Mouse (Mus musculus) thymus, adult 2 months (tissue): ENCODE data around the gene Epha2. TPM values are rescaled to one million over a fixed set of nuclear protein-coding genes. Genes with fewer than 3 reads are reported as not detected.

Source experiments
- DNase-seq: peaks from one replicate; pipeline ENCODE4 v3.0.0; 2021
- H3K27ac ChIP-seq: fragments of 200-500 bp; 2 replicates; pipeline ENCODE4 v1.5.1; 2012; ENCODE audit warnings: low read length, control low read depth; ENCODE audit not compliant: control insufficient read depth, insufficient read depth
- H3K27me3 ChIP-seq: fragments of 200-500 bp; 2 replicates; pipeline ENCODE4 v1.6.1; 2012; ENCODE audit warnings: mild to moderate bottlenecking, low read length, moderate library complexity, mixed read lengths; ENCODE audit not compliant: control insufficient read depth, insufficient read depth
- H3K36me3 ChIP-seq: fragments of 200-500 bp; 2 replicates; pipeline ENCODE4 v1.6.1; 2012; ENCODE audit warnings: mild to moderate bottlenecking, low read length, moderate library complexity; ENCODE audit not compliant: control insufficient read depth, insufficient read depth
- H3K4me1 ChIP-seq: fragments of 200-500 bp; replicated peaks from 2 replicates; pipeline ENCODE4 v1.6.1; 2012; ENCODE audit warnings: low read length; ENCODE audit not compliant: control insufficient read depth, insufficient read depth
- H3K4me3 ChIP-seq: fragments of 200-500 bp; 2 replicates; pipeline ENCODE4 v1.5.1; 2012; ENCODE audit warnings: mild to moderate bottlenecking, low read length, control low read depth, moderate library complexity; ENCODE audit not compliant: control insufficient read depth, insufficient read depth
- CTCF ChIP-seq: fragments of 200-500 bp; IDR thresholded peaks from 2 replicates; pipeline ENCODE4 v1.5.1; 2012; ENCODE audit warnings: mild to moderate bottlenecking, control low read depth, low read length, moderate library complexity, borderline replicate concordance; ENCODE audit not compliant: control insufficient read depth, poor library complexity, insufficient read depth; ENCODE audit errors: extremely low read depth
- POLR2A ChIP-seq: fragments of 200-500 bp; IDR thresholded peaks from 2 replicates; pipeline ENCODE4 v1.6.1; 2012; ENCODE audit warnings: mild to moderate bottlenecking, low read length, control low read depth, moderate library complexity; ENCODE audit not compliant: control insufficient read depth, poor library complexity, insufficient read depth; ENCODE audit errors: extremely low read depth
- WGBS: fragments of 180-500 bp; shearing (Covaris S2); methylation state at CpG from one replicate; pipeline ENCODE4 v1.1.7; 2018; 5-methylcytosine and 5-hydroxymethylcytosine counted together
- polyA plus RNA-seq: library from polyadenylated mRNA; depleted of rRNA; stranded (reverse); fragments of >200 nt; gene quantifications from 2 replicates; pipeline ENCODE4 v1.2.3, GENCODE M21; 2012

Epha2 gene
- polyA plus RNA-seq, 1 experiment: 3.9 TPM

DNA sequence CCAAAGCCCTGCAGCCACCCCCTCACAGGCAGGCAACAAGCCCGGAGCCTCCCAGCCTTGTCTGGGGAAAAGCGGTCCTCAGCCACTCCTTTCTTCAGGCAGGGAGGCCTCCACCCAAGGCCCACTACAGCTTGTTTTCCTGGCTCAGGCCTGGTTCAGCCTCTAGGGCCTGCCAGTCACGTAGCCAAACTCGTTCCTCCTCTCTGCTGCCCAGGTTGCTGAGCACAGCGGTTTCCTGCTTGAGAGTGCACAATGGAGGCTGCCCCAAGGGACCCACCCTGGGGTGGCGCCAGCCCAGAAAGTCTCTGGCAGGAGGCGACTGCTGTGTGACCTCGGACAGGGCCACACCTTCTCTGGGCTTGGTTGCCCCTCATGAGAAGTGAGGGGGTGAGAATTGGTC lies 52.8 kb downstream of the Epha2 start:
- no peak for TF ChIP-seq CTCF
- TF ChIP-seq POLR2A: no peak
- Histone ChIP-seq H3K36me3 (no peaks in the 10 kb centered on the region), H3K27ac (no peak overlapping the region), H3K4me3 (no peak overlapping the region), H3K4me1 (no peaks in the 10 kb centered on the region), H3K27me3 (no peaks in the 10 kb centered on the region)
- DNase-seq: no peak
- WGBS: 57% methylated on average over 8 of the region's 8 CpGs

DNA sequence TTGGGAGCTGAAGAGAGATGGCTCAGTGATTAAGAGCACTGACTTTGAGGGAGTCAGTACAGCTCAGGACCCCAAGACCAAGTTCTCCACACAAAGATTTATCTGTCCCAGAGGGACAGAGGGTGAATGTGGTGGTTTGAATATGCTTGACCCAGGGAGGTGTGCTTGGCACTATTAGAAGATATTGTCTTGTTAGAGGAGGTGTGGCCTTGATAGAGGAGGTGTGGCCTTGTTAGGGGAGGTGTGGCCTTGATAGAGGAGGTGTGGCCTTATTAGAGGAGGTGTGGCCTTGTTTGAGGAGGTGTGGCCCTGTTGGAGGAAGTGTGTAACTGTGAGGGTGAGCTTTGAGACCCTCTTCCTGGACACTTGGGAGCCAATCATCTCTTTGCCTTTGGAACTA lies 56.8 kb downstream of the Epha2 start:
- Histone ChIP-seq H3K4me1 (no peaks in the 10 kb centered on the region), H3K27ac (no peak overlapping the region), H3K27me3 (no peaks in the 10 kb centered on the region), H3K4me3 (no peak overlapping the region), H3K36me3 (no peaks in the 10 kb centered on the region)
- DNase-seq: no peak
- TF ChIP-seq POLR2A (no peak), CTCF (no peak)

DNA sequence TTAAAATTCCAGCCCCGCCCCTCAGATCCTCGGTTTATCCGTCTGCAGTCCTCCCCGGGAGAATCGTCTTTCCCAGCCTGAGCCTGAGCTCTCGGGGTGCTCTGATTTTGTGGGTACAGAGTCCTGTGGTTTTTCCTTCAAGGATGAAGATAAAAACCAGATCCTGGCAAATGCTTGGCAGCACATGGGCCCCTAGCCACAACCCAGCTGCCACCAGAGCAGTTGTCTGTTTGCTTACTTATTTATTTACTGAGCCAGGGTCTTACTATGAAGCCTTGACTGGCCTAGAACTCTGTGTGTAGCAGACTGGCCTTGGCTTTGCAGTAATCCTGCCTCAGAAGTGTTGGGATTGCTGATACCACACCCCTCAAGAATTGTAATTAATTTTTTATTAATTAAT lies 58.2 kb downstream of the Epha2 start:
- DNase-seq: no peak
- TF ChIP-seq POLR2A: no peak
- no peak for TF ChIP-seq CTCF
- no peaks in the 10 kb centered on the region for H3K36me3 ChIP-seq
- no peaks in the 10 kb centered on the region for H3K4me1 ChIP-seq
- no peak overlapping the region for H3K4me3 ChIP-seq
- H3K27me3 ChIP-seq: no peaks in the 10 kb centered on the region
- no peak overlapping the region for H3K27ac ChIP-seq
- 95% methylated on average over 6 of the region's 6 CpGs for WGBS

DNA sequence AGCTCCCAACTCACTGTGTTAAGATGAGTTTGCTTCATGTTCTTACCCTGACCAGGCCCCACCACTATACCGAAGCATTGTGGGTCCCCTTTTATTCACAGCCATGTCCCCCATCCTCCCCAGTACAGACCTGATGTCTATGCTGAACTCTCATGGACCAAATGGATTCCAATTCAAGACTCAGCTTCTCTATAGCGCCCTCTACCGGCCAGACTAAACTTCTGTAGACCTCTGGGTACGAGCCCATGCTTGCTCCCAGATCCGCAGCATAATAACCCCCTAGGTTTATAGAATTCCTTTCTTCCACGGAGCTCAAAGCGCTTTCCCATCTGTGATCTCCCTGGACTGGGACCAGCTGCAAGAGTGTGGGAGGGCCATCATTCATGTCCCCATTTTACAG lies 59.8 kb downstream of the Epha2 start:
- WGBS: 41% methylated on average over 7 of the region's 7 CpGs
- no peak overlapping the region for H3K27ac ChIP-seq
- no peak for TF ChIP-seq CTCF
- TF ChIP-seq POLR2A: no peak
- no peak overlapping the region for H3K4me3 ChIP-seq
- peak; percentile 23 for DNase-seq
- H3K4me1 ChIP-seq: no peaks in the 10 kb centered on the region
- no peaks in the 10 kb centered on the region for H3K36me3 ChIP-seq
- no peaks in the 10 kb centered on the region for H3K27me3 ChIP-seq

DNA sequence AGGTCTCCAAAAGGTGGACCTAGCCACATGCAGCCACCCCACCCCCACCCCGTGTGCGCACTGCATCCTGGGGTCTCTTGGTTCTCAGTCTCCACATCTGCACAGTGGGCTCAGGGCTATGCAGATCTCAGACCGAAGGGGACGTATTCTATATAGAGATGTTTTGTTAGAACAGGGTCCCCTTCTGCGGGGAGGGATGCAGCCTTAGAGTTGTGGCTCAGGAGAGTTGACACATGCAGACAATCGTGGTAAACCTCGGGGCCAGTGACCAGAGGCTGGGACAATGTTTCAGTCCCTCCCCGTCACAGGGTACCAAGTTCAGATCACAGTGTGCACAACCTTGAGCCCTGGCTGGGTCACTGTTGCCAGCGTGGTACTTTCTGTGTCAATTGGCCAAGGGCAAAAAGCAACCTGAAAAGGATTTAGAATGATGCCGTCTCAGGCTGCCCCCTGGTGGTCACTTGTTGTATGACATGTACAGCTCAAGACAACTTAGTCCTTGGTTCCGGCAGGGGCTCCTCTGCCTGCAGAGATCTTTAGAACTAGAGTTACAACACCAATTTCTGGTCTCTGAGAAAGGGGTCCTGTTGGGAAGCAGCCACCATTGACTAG lies 62.0 kb downstream of the Epha2 start:
- 0 out of 2 replicates have a peak, but pooled peaks cover under 1% of the 10 kb centered on the region for H3K4me1 ChIP-seq
- no peak overlapping the region for H3K4me3 ChIP-seq
- DNase-seq: peak; percentile 72
- no peak overlapping the region for H3K27ac ChIP-seq
- 29% methylated on average over 11 of the region's 11 CpGs for WGBS
- no peaks in the 10 kb centered on the region for H3K36me3 ChIP-seq
- TF ChIP-seq POLR2A: no peak
- peak; percentile 67; the same call in 1 of the 2 replicates for TF ChIP-seq CTCF
- no peaks in the 10 kb centered on the region for H3K27me3 ChIP-seq

DNA sequence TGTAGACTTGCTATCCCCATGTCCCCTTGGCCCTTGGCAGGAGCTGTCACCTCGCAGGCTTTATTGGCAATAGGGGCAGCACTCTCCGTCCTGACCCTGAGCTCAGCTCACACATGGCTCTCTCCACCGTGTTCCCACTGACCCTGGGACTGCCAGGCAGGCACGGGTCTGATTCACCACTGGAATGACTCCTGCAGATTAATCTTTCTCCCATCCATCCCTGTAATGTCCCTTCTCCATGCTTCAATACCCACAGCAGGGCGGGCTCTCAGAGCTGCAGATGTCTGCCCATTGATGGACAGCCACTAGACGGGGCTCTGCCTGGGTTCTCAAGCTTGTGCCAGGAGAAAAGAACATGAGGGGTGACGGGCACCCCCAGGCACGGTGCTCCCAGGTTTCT lies 64.1 kb downstream of the Epha2 start:
- Histone ChIP-seq H3K4me3 (no peak overlapping the region), H3K4me1 (0 out of 2 replicates have a peak, but pooled peaks cover 2% of the 10 kb centered on the region), H3K36me3 (no peaks in the 10 kb centered on the region), H3K27me3 (peaks cover 3% of the 10 kb centered on the region; the same call in 1 of the 2 replicates), H3K27ac (no peak overlapping the region)
- DNase-seq: no peak
- WGBS: 66% methylated on average over 8 of the region's 8 CpGs
- TF ChIP-seq CTCF (no peak), POLR2A (no peak)

DNA sequence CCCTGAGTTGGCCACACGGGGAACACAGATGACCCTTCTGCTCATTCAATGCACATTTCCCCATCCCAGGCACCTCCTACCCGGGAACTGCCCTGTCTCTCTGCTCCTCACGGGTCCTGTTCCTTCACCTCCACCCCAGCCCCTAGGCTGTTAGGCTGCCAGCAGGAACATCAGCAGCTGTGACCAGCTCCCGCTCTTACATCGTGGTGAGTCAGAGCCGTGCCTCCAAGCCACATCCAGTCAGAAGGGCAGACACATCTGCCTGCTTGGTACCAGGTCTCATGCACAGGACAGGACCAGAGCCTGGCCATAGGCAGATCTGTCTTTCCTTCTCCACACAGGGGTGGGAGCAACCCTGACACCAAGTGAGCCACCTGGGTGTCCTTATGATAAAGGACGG lies 64.8 kb downstream of the Epha2 start:
- Histone ChIP-seq H3K27me3 (peaks cover 3% of the 10 kb centered on the region; the same call in 1 of the 2 replicates), H3K36me3 (no peaks in the 10 kb centered on the region), H3K27ac (no peak overlapping the region), H3K4me3 (no peak overlapping the region), H3K4me1 (0 out of 2 replicates have a peak, but pooled peaks cover 2% of the 10 kb centered on the region)
- no peak for DNase-seq
- 67% methylated on average over 7 of the region's 7 CpGs for WGBS
- TF ChIP-seq CTCF (no peak), POLR2A (no peak)
